Mouse (Mus musculus) mammary gland, adult 2 months (tissue): ENCODE data around the gene Ntn1. TPM values are rescaled to one million over a fixed set of nuclear protein-coding genes. Genes with fewer than 3 reads are reported as not detected.

Experiments
- polyA plus RNA-seq: library from polyadenylated mRNA; depleted of rRNA; stranded (reverse); fragments of >200 nt; gene quantifications from 2 replicates; pipeline ENCODE4 v1.2.3, GENCODE M21; 2012; ENCODE audit warnings: low replicate concordance; rRNA removed

Gene Ntn1
- polyA plus RNA-seq: 16.2 and 26.4 TPM in 2 replicates

GRCm38 (mm10) chr11:68400727-68401219 is at the start of gene Ntn1:
Ntn1 (minus strand) TSS chr11:68400823.

GRCm38 (mm10) chr11:68431699-68432360 is 31.2 kb upstream of the Ntn1 start, which contains the start of gene Pik3r5:
Pik3r5 (plus strand) TSS chr11:68432121.

Other genes with a start within 250 kb of the Ntn1 start
- gene Pik3r5, start 31.3 kb upstream of the Ntn1 start, polyA plus RNA-seq: 16.3 and 25.9 TPM in 2 replicates
- gene Pik3r6, start 102.2 kb upstream of the Ntn1 start, polyA plus RNA-seq: 9.8 and 11.8 TPM in 2 replicates
- gene Mfsd6l, start 155.4 kb upstream of the Ntn1 start, polyA plus RNA-seq: 0.96 and 1.4 TPM in 2 replicates
- 0.31 and 0.37 TPM in 2 replicates for gene Ccdc42, start 186.2 kb upstream of the Ntn1 start, polyA plus RNA-seq